Mouse (Mus musculus) Patski (cell line): ENCODE results near the gene Zfp93. TPM values are rescaled to one million over a fixed set of nuclear protein-coding genes. Genes with fewer than 3 reads are reported as not detected.

Experiments
- ATAC-seq: fragments of 100-300 bp; one replicate; pipeline ENCODE4 v1.8.0; 2021
- CTCF ChIA-PET: fragments of 350-600 bp; sonication (Branson Sonifier 250); formaldehyde crosslinking; loops from one replicate; lab custom pipeline; 2022; ENCODE audit warnings: inconsistent platforms; lab: Charles Lee
- POLR2A ChIA-PET: fragments of 350-600 bp; sonication (Branson Sonifier 250); formaldehyde crosslinking; loops from one replicate; lab custom pipeline; 2022; ENCODE audit warnings: antibody characterized with exemption, inconsistent platforms; lab: Charles Lee
- DNase-seq: peaks from one replicate; pipeline ENCODE4 v3.0.0-alpha.2; 2011; ENCODE audit warnings: low read depth, low spot score
- H3K27me3 ChIP-seq: fragments of 371-371 bp; one replicate; pipeline ENCODE4 v1.5.1; 2021
- CTCF ChIP-seq: fragments of 100-300 bp; IDR thresholded peaks from one replicate; pipeline ENCODE4 v1.5.1; 2021
- in situ Hi-C: fragments of 300-500 bp; cut with MboI; formaldehyde crosslinking; loops from 3 replicates; pipeline ENCODE4 v1.11.1; 2018; ENCODE audit warnings: low pct_unique_long_range_greater_than_20kb, mixed read lengths
- polyA plus RNA-seq: library from polyadenylated mRNA; unstranded; gene quantifications from one replicate; pipeline ENCODE4 v1.2.3, GENCODE M21; 2021

Zfp93 gene
- polyA plus RNA-seq, 1 experiment from 2014 or later: 12.5 TPM

DNA sequence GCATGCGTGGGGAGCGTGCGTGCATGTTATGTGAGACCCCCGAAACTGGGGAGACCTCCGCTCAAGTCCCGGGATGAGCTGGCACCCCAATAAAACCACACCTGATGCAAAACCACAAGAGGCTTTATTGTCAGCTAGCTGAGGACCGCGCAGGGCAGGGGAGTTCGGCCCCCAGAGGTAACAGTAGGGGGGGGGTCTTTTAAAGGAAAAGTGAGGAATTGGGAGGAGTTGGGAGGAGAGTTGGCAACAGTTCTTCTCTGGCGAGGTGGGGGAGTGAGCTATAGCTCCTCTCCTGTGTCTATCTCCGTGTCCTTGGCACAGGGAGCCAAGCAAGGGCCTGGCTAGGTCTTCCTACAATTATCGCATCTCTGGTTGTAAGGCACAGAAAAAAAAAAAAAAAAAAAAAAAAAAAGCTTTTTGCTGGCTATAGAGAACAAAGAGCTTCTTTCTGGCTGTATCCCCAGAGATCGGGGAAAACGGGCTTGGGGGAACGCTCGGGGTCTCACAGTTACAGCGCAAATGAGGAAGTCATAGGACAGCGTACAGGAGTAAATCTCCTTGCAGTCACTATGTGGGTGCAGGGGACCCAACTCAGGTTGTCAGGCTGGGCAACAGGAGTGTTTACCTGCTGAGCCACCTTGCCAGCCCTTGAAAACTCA lies 29.7 kb downstream of the Zfp93 start:
- in situ Hi-C loops: no loop called here
- H3K27me3 ChIP-seq: no peaks in the 10 kb centered on the region
- no peak for TF ChIP-seq CTCF
- ChIA-PET CTCF (interaction anchor here (0.7 to 1.6 kb wide), 8 partner anchors 9 to 145 kb away, joined by 3 to 6 read pairs (median 3); no protein-coding TSS in a partner anchor), POLR2A (interaction anchor here (0.6 kb wide), 2 partner anchors 31 to 777 kb away, joined by 6 to 7 read pairs; no protein-coding TSS in a partner anchor)
- no peak for ATAC-seq
- no peak for DNase-seq

- in situ Hi-C loops: no loop called here
- H3K27me3 ChIP-seq: no peaks in the 10 kb centered on the region
- DNase-seq: no peak
- no peak for TF ChIP-seq CTCF
- ChIA-PET CTCF (interaction anchor here (0.7 to 1.6 kb wide), 4 partner anchors 10 to 146 kb away, joined by 3 read pairs; no protein-coding TSS in a partner anchor), POLR2A (no interaction called here)
- no peak for ATAC-seq
Observed at GRCm38 (mm10) chr7:24300771-24301282, 30.6 kb downstream of the Zfp93 start, which contains the start of gene Zfp61. TSS of gene Zfp61 (minus strand) at chr7:24301232.

DNA sequence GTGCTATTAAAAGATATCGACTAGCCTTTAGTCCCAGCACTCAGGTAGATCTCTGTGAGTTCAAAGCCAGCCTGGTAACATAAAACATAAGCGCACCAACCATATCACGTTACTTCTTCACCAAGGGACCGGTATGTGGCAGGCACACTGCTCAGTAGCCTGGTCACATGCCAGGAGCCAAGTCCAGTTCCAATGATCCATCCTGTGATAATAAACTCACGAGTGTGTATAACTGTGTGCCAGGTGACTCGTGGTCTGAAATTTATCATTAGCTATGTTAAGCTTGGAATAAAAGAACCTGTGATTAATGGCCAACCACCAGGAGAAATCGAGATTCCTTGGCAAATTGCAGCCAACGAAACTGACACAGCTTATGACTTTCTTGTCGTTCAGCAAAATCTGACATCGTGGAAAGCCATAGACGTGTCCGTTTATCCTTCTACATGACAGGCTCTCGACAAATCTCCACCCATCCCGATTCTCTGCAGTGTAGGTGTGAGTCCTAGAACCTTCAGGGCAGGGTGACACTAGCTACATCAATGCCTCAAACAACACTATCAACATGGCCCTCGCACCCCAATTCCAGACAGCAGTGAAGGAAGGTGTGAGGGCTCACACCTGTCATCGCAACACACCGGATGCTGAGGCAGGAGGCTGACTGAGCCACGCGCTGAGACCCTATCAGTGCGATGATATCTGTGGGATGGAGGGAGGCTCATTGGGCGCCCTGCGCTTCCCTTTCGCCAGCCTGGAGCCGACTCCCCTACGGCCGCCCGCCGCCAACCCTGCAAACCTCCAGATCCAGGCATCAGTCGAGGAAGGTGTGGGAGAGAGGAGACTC lies 45.7 kb downstream of the Zfp93 start:
- POLR2A ChIA-PET: interaction anchor here (0.6 to 0.7 kb wide), 3 partner anchors 18 to 191 kb away, joined by 3 to 5 read pairs (median 4); no protein-coding TSS in a partner anchor
- no peak for TF ChIP-seq CTCF
- no peak for ATAC-seq
- no peak for DNase-seq
- CTCF ChIA-PET: no interaction called here
- peaks cover 10% of the 10 kb centered on the region for H3K27me3 ChIP-seq
- in situ Hi-C loops: no loop called here

- in situ Hi-C loops: no loop called here
- peaks cover 12% of the 10 kb centered on the region for H3K27me3 ChIP-seq
- ChIA-PET CTCF (no interaction called here), POLR2A (no interaction called here)
- ATAC-seq (peak; percentile 92), DNase-seq (peak; percentile 63)
- TF ChIP-seq CTCF: no peak
Observed at GRCm38 (mm10) chr7:24316567-24317092, 46.4 kb downstream of the Zfp93 start, which contains the start of gene Zfp94. TSS of gene Zfp94 (minus strand) at chr7:24316666.

- ATAC-seq: no peak
- H3K27me3 ChIP-seq: peaks cover 16% of the 10 kb centered on the region
- CTCF ChIA-PET: no interaction called here
- POLR2A ChIA-PET: no interaction called here
- DNase-seq: no peak
- TF ChIP-seq CTCF: no peak
- in situ Hi-C loops: no loop called here
Observed at GRCm38 (mm10) chr7:24318942-24319341, 48.7 kb downstream of the Zfp93 start.

DNA sequence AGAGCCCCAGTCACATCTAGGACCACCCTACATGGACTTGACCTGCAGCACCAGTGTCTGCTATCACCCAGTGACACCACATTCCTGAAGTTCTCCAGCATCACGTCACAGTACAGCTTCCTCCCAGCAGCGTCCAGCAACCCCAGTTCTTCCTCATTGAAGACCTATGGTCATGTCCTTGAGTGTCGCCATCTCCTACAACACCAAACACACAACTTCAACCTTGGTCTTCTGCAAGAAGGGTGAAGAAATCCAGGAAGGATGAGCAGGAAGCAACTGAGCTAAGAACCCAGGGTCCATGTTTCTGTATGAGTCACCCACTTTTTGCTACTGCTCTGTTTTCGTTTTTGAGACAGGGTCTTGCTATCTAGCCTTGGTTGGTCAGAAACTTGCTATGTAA lies 52.4 kb downstream of the Zfp93 start:
- TF ChIP-seq CTCF: no peak
- ChIA-PET POLR2A (no interaction called here), CTCF (interaction anchor here (1.9 kb wide), 1 partner anchor 14 kb away, joined by 4 read pairs; no protein-coding TSS in a partner anchor)

GRCm38 (mm10) chr7:24325197-24325596 lies 55.0 kb downstream of the Zfp93 start:
- in situ Hi-C loops: no loop called here
- CTCF ChIA-PET: interaction anchor here (1.2 to 1.4 kb wide), 2 partner anchors 11 to 23 kb away, joined by 3 to 7 read pairs; partner anchors contain the start of gene Lypd5

More for the DNA sequence above, 52.4 kb downstream of the Zfp93 start:
- peaks cover 16% of the 10 kb centered on the region for H3K27me3 ChIP-seq
- no peak for ATAC-seq
- in situ Hi-C loops: no loop called here
- no peak for DNase-seq

GRCm38 (mm10) chr7:24325675-24326128 lies 55.5 kb downstream of the Zfp93 start:
- ChIA-PET CTCF (interaction anchor here (1.2 to 1.8 kb wide), 3 partner anchors 10 to 23 kb away, joined by 3 to 7 read pairs (median 7); partner anchors contain the start of gene Lypd5), POLR2A (no interaction called here)
- peaks cover 8% of the 10 kb centered on the region for H3K27me3 ChIP-seq
- in situ Hi-C loops: no loop called here
- TF ChIP-seq CTCF: no peak
- DNase-seq (no peak), ATAC-seq (no peak)

More at GRCm38 (mm10) chr7:24325197-24325596, 55.0 kb downstream of the Zfp93 start:
- ATAC-seq (no peak), DNase-seq (no peak)
- POLR2A ChIA-PET: no interaction called here
- peaks cover 8% of the 10 kb centered on the region for H3K27me3 ChIP-seq
- no peak for TF ChIP-seq CTCF

GRCm38 (mm10) chr7:24326273-24327135 lies 56.3 kb downstream of the Zfp93 start:
- TF ChIP-seq CTCF: no peak
- no peak for ATAC-seq

More at GRCm38 (mm10) chr7:24326273-24327135, 56.3 kb downstream of the Zfp93 start:
- POLR2A ChIA-PET: no interaction called here
- CTCF ChIA-PET: interaction anchor here (1.8 kb wide), 1 partner anchor 10 kb away, joined by 7 read pairs; no protein-coding TSS in a partner anchor
- peaks cover 5% of the 10 kb centered on the region for H3K27me3 ChIP-seq
- DNase-seq: no peak
- in situ Hi-C loops: no loop called here

Other genes with a start within 250 kb of the Zfp93 start
- 0.01 TPM for gene Vmn1r183, start 217.2 kb upstream of the Zfp93 start, polyA plus RNA-seq
- 16.2 TPM for gene Zfp180, start 188.5 kb upstream of the Zfp93 start, polyA plus RNA-seq
- gene Zfp112, start 158.1 kb upstream of the Zfp93 start, polyA plus RNA-seq: 2.4 TPM
- 7.5 TPM for gene Zfp235, start 136.3 kb upstream of the Zfp93 start, polyA plus RNA-seq
- 0.10 TPM for gene Zfp114, start 95.4 kb upstream of the Zfp93 start, polyA plus RNA-seq
- 8.1 TPM for gene Zfp111, start 59.0 kb upstream of the Zfp93 start, polyA plus RNA-seq
- 4.2 TPM for gene Zfp109, start 32.9 kb upstream of the Zfp93 start, polyA plus RNA-seq
- 4.6 TPM for gene Zfp108, start 15.6 kb upstream of the Zfp93 start, polyA plus RNA-seq
- 14.0 TPM for gene Zfp61, start 30.8 kb downstream of the Zfp93 start, polyA plus RNA-seq
- 8.8 TPM for gene Zfp94, start 46.2 kb downstream of the Zfp93 start, polyA plus RNA-seq
- not detected for gene Tescl, start 63.5 kb downstream of the Zfp93 start, polyA plus RNA-seq
- not detected for gene Lypd5, start 78.8 kb downstream of the Zfp93 start, polyA plus RNA-seq
- not detected for gene Kcnn4, start 99.8 kb downstream of the Zfp93 start, polyA plus RNA-seq
- gene Smg9, start 129.2 kb downstream of the Zfp93 start, polyA plus RNA-seq: 26.6 TPM
- not detected for gene Irgc1, start 181.9 kb downstream of the Zfp93 start, polyA plus RNA-seq
- 87.9 TPM for gene Plaur, start 192.1 kb downstream of the Zfp93 start, polyA plus RNA-seq
- 44.1 TPM for gene Cadm4, start 211.6 kb downstream of the Zfp93 start, polyA plus RNA-seq
- gene Zfp428, start 236.6 kb downstream of the Zfp93 start, polyA plus RNA-seq: 32.4 TPM
- gene AC161166.1, start 242.0 kb downstream of the Zfp93 start, polyA plus RNA-seq: 0.21 TPM